Mouse (Mus musculus): ENCODE data around the gene Fbxo41.

Fbxo41 gene

GRCm38 (mm10) chr6:85502911-85503250 is at the start of gene Fbxo41:
Fbxo41 (minus strand) TSS chr6:85502994.
- DNase-seq: peak; percentile 81

GRCm38 (mm10) chr6:85547642-85548041 is 44.8 kb upstream of the Fbxo41 start:
- no peak for DNase-seq

GRCm38 (mm10) chr6:85544251-85544881 is 41.6 kb upstream of the Fbxo41 start:
- peak; percentile 73 for DNase-seq

- no peak for DNase-seq
These were observed 40.8 kb upstream of the Fbxo41 start for GRCm38 (mm10) chr6:85543351-85544175.

- peak; percentile 72 for DNase-seq
These were observed 20.0 kb upstream of the Fbxo41 start for GRCm38 (mm10) chr6:85522825-85523224.

GRCm38 (mm10) chr6:85522026-85522425 is 19.2 kb upstream of the Fbxo41 start:
- DNase-seq: no peak

GRCm38 (mm10) chr6:85518091-85518693 is 15.4 kb upstream of the Fbxo41 start:
- peak; percentile 63 for DNase-seq

GRCm38 (mm10) chr6:85515941-85516340 is 13.1 kb upstream of the Fbxo41 start:
- DNase-seq: no peak

GRCm38 (mm10) chr6:85513531-85513910 is 10.7 kb upstream of the Fbxo41 start, which contains the start of gene Egr4:
Egr4 (minus strand) TSS chr6:85513589.
- peak; percentile 95 for DNase-seq

GRCm38 (mm10) chr6:85512577-85513530 is 10.1 kb upstream of the Fbxo41 start:
- no peak for DNase-seq

GRCm38 (mm10) chr6:85512056-85512440 is 9.3 kb upstream of the Fbxo41 start:
- no peak for DNase-seq

- no peak for DNase-seq
These were observed 8.7 kb upstream of the Fbxo41 start for GRCm38 (mm10) chr6:85511286-85512055.

GRCm38 (mm10) chr6:85510476-85510875 is 7.7 kb upstream of the Fbxo41 start:
- DNase-seq: peak; percentile 72

- no peak for DNase-seq
These were observed 5.8 kb upstream of the Fbxo41 start for GRCm38 (mm10) chr6:85508602-85509001.

- DNase-seq: no peak
These were observed 2.1 kb upstream of the Fbxo41 start for GRCm38 (mm10) chr6:85504908-85505307.

GRCm38 (mm10) chr6:85502103-85502910 is 487 bp downstream of the Fbxo41 start:
- no peak for DNase-seq

GRCm38 (mm10) chr6:85501571-85502102 is 1.2 kb downstream of the Fbxo41 start:
- DNase-seq: no peak

- no peak for DNase-seq
These were observed 2.4 kb downstream of the Fbxo41 start for GRCm38 (mm10) chr6:85500416-85500815.

- DNase-seq: no peak
These were observed 4.6 kb downstream of the Fbxo41 start for GRCm38 (mm10) chr6:85498147-85498546.

- no peak for DNase-seq
These were observed 5.8 kb downstream of the Fbxo41 start for GRCm38 (mm10) chr6:85496976-85497375.

GRCm38 (mm10) chr6:85491606-85492005 is 11.2 kb downstream of the Fbxo41 start:
- no peak for DNase-seq
